Mouse (Mus musculus): ENCODE results near the gene Phf2. TPM values are rescaled to one million over a fixed set of nuclear protein-coding genes. Genes with fewer than 3 reads are reported as not detected.

The Phf2 gene
- polyA plus RNA-seq, 1 experiment: 11.8 TPM

- H3K4me1 ChIP-seq (ENCODE audit: control insufficient read depth, insufficient read depth, low read length): no peaks in the 10 kb centered on the region
- no peak overlapping the region for H3K4me3 ChIP-seq (replicated peaks; ENCODE audit: control insufficient read depth, low read depth, low read length)
- WGBS: 76% methylated on average over 8 of the region's 8 CpGs
- TF ChIP-seq CTCF (IDR thresholded peaks at IDR 0.05; ENCODE audit: control insufficient read depth, insufficient read depth, low read length): no peak
- TF ChIP-seq POLR2A (IDR thresholded peaks at IDR 0.05; ENCODE audit: borderline replicate concordance, control insufficient read depth, low read depth, low read length): no peak
- H3K27ac ChIP-seq (ENCODE audit: control insufficient read depth, insufficient read depth, low read depth, low read length, poor library complexity): no peak overlapping the region
Observed at GRCm38 (mm10) chr13:48784594-48785298, 86.2 kb downstream of the Phf2 start.

GRCm38 (mm10) chr13:48784151-48784550, 86.8 kb downstream of the Phf2 start:
- Histone ChIP-seq H3K4me3 (replicated peaks; ENCODE audit: control insufficient read depth, low read depth, low read length) (no peak overlapping the region), H3K4me1 (ENCODE audit: control insufficient read depth, insufficient read depth, low read length) (no peaks in the 10 kb centered on the region), H3K27ac (ENCODE audit: control insufficient read depth, insufficient read depth, low read depth, low read length, poor library complexity) (no peak overlapping the region)
- WGBS: 72% methylated on average over 8 of the region's 8 CpGs
- TF ChIP-seq POLR2A (IDR thresholded peaks at IDR 0.05; ENCODE audit: borderline replicate concordance, control insufficient read depth, low read depth, low read length) (no peak), CTCF (IDR thresholded peaks at IDR 0.05; ENCODE audit: control insufficient read depth, insufficient read depth, low read length) (no peak)

- TF ChIP-seq CTCF (IDR thresholded peaks at IDR 0.05; ENCODE audit: control insufficient read depth, insufficient read depth, low read length) (no peak), POLR2A (IDR thresholded peaks at IDR 0.05; ENCODE audit: borderline replicate concordance, control insufficient read depth, low read depth, low read length) (no peak)
- 48% methylated on average over 27 of the region's 27 CpGs for WGBS
- Histone ChIP-seq H3K4me3 (replicated peaks; ENCODE audit: control insufficient read depth, low read depth, low read length) (no peak overlapping the region), H3K4me1 (ENCODE audit: control insufficient read depth, insufficient read depth, low read length) (no peaks in the 10 kb centered on the region), H3K27ac (ENCODE audit: control insufficient read depth, insufficient read depth, low read depth, low read length, poor library complexity) (no peak overlapping the region)
Observed at GRCm38 (mm10) chr13:48782727-48783725, 87.9 kb downstream of the Phf2 start.

GRCm38 (mm10) chr13:48780345-48781010, 90.4 kb downstream of the Phf2 start:
- H3K4me3 ChIP-seq (replicated peaks; ENCODE audit: control insufficient read depth, low read depth, low read length): no peak overlapping the region
- TF ChIP-seq CTCF (IDR thresholded peaks at IDR 0.05; ENCODE audit: control insufficient read depth, insufficient read depth, low read length) (no peak), POLR2A (IDR thresholded peaks at IDR 0.05; ENCODE audit: borderline replicate concordance, control insufficient read depth, low read depth, low read length) (no peak)
- 75% methylated on average over 9 of the region's 9 CpGs for WGBS
- H3K27ac ChIP-seq (ENCODE audit: control insufficient read depth, insufficient read depth, low read depth, low read length, poor library complexity): no peak overlapping the region
- no peaks in the 10 kb centered on the region for H3K4me1 ChIP-seq (ENCODE audit: control insufficient read depth, insufficient read depth, low read length)

- Histone ChIP-seq H3K27ac (ENCODE audit: control insufficient read depth, insufficient read depth, low read depth, low read length, poor library complexity) (no peak overlapping the region), H3K4me3 (replicated peaks; ENCODE audit: control insufficient read depth, low read depth, low read length) (no peak overlapping the region), H3K4me1 (ENCODE audit: control insufficient read depth, insufficient read depth, low read length) (no peaks in the 10 kb centered on the region)
- TF ChIP-seq CTCF (IDR thresholded peaks at IDR 0.05; ENCODE audit: control insufficient read depth, insufficient read depth, low read length) (no peak), POLR2A (IDR thresholded peaks at IDR 0.05; ENCODE audit: borderline replicate concordance, control insufficient read depth, low read depth, low read length) (no peak)
- WGBS: 61% methylated on average over 11 of the region's 11 CpGs
Observed at GRCm38 (mm10) chr13:48779592-48780344, 91.2 kb downstream of the Phf2 start.

- Histone ChIP-seq H3K4me1 (ENCODE audit: control insufficient read depth, insufficient read depth, low read length) (no peaks in the 10 kb centered on the region), H3K27ac (ENCODE audit: control insufficient read depth, insufficient read depth, low read depth, low read length, poor library complexity) (no peak overlapping the region), H3K4me3 (replicated peaks; ENCODE audit: control insufficient read depth, low read depth, low read length) (no peak overlapping the region)
- 23% methylated on average over 4 of the region's 4 CpGs for WGBS
- no peak for TF ChIP-seq CTCF (IDR thresholded peaks at IDR 0.05; ENCODE audit: control insufficient read depth, insufficient read depth, low read length)
- TF ChIP-seq POLR2A (IDR thresholded peaks at IDR 0.05; ENCODE audit: borderline replicate concordance, control insufficient read depth, low read depth, low read length): no peak
Observed at GRCm38 (mm10) chr13:48778138-48778537, 92.8 kb downstream of the Phf2 start.

- no peak overlapping the region for H3K4me3 ChIP-seq (replicated peaks; ENCODE audit: control insufficient read depth, low read depth, low read length)
- WGBS: 52% methylated on average over 7 of the region's 7 CpGs
- no peaks in the 10 kb centered on the region for H3K4me1 ChIP-seq (ENCODE audit: control insufficient read depth, insufficient read depth, low read length)
- no peak overlapping the region for H3K27ac ChIP-seq (ENCODE audit: control insufficient read depth, insufficient read depth, low read depth, low read length, poor library complexity)
- TF ChIP-seq CTCF (IDR thresholded peaks at IDR 0.05; ENCODE audit: control insufficient read depth, insufficient read depth, low read length) (no peak), POLR2A (IDR thresholded peaks at IDR 0.05; ENCODE audit: borderline replicate concordance, control insufficient read depth, low read depth, low read length) (no peak)
Observed at GRCm38 (mm10) chr13:48774506-48774905, 96.4 kb downstream of the Phf2 start.

Data from bone marrow, adult 2 months (tissue).